Mouse (Mus musculus) left cerebral cortex, postnatal 10 days (tissue): ENCODE measurements at regions not wholly inside any gene's neighbourhood (a gene's known extent, or its start where the extent isn't known, plus 50 kb on each side); places are given as distances from the start of the nearest gene placed in this dataset.
"Not testable (repeated sequence)": the region's sequence is repeated elsewhere in the genome, so short reads cannot be mapped to it uniquely, and the experiment has no call there.

Experiments
- DNase-seq, 2 experiments: peaks; one replicate each; pipeline ENCODE4 v3.0.0; 2021 to 2022; ENCODE audit warnings: low spot score in 2 of 2, mixed read lengths in 1 of 2; ENCODE audit errors: extremely low spot score in 1 of 2
- intact Hi-C: fragments of 180-260 bp; cut with DNase I; formaldehyde crosslinking; loops from one replicate; pipeline ENCODE4 v1.15.1; 2025

DNA sequence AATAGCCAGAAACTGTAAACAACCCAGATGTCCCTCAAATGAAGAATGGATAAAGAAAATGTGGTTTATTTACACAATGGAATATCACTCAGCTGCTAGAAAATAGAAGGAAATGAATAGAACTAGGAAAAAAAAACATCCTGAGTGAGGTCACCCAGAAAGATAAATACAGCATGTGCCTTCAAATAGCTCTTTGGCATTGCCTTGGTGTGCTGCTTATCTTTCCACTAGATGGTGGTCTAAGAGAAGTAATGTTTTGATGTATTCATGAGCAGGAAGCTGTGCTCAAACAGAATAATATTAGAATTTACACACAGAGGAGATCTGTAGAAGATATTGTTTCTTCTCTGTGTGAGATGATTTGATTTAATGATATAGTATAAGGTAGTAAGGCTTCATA lies 78.8 kb downstream of the Zfp619 start:
- DNase-seq, result peak in 1 of 2 experiments; percentile 16
- intact Hi-C loops, result loop anchor here (10.0 kb wide), 2 partner anchors 678 to 1348 kb away; no protein-coding TSS in a partner anchor

DNA sequence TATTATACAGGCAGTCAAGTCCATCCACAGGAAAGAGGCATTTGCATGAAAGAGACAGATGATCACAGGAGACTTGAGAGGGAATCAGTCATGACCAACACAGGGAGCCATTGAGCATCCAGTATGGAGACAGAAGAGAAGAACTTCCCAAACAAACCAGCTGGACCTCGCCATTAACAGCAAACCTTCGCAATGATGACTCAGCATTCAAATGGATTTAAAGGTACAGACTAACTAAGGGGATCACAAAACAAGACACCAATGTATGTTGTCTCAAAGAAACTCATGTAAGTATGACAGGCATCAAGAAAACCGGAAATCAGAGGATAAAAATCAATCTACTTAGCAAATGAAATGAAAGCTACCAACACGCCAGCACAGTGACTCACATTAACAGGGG lies 96.2 kb downstream of the Zfp619 start:
- DNase-seq, result no peak
- intact Hi-C loops, result no loop called here

- DNase-seq, result no peak
- intact Hi-C loops, result no loop called here
Measured at GRCm38 (mm10) chr7:39615092-39615491, 97.5 kb downstream of the Zfp619 start.

DNA sequence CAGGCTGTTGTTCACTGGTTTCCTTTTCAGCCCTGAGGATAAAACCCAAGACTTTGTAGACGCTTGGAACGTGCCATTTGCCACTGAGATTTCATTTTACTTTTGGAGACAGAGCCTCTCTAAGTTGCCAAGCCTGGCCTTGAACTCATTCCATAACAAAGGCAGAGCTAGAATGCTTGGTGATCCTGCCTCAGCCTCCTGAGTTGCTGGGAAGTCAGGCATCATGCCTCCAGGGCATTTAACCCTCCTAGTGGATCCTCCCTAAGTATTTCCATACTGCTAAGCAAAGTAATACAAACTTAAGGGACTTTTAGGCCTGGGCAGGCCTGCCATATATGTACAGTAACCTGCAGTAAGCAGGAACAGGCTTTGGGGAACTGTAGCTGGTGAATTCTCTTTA lies 104.2 kb downstream of the Zfp619 start:
- DNase-seq, result no peak
- intact Hi-C loops, result no loop called here

GRCm38 (mm10) chr7:39632836-39633235 lies 115.3 kb downstream of the Zfp619 start:
- intact Hi-C loops, result no loop called here
- peak in 1 of 2 experiments; percentile 34 for DNase-seq

GRCm38 (mm10) chr7:39642333-39642732 lies 124.8 kb downstream of the Zfp619 start:
- intact Hi-C loops, result no loop called here
- no peak for DNase-seq

- DNase-seq, result no peak
- intact Hi-C loops, result no loop called here
Measured at GRCm38 (mm10) chr7:39643323-39643722, 125.8 kb downstream of the Zfp619 start.

- DNase-seq, result no peak
- intact Hi-C loops, result no loop called here
Measured at GRCm38 (mm10) chr7:39650483-39651102, 133.0 kb downstream of the Zfp619 start.

DNA sequence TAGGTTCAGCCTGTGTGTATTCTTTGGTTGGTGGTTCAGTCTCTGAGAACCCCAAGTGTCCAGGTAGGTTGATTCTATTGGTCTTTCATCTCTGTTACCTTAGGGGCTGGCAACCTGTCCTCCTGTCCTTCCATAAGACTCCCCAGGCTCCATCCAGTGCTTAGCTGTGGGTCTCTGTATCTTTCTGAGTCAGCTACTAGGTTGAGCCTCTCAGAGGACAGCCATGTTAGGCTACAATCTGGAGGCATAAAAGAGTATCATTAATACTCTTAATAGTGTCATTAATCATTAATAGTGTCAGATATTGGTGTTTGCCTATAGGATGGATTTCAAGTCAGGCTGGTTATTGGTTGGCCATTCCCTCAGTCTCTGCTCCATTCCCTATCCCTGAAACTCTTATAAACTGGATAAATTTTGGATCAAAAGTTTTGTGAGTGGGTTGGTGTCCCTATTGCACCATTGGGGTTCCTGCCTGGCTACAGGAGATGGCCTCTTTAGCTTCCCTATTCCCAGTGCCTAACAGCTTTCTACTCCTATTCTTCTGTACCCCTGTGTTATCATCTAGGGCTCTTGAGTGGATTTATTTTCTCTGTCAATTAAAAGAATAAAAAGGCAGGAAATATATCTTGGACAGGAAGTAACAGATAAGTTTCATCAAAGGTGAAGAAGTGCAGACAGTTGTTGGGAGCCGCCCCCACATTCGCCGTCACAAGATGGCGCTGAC lies 137.2 kb downstream of the Zfp619 start:
- no peak for DNase-seq
- intact Hi-C loops, result no loop called here

DNA sequence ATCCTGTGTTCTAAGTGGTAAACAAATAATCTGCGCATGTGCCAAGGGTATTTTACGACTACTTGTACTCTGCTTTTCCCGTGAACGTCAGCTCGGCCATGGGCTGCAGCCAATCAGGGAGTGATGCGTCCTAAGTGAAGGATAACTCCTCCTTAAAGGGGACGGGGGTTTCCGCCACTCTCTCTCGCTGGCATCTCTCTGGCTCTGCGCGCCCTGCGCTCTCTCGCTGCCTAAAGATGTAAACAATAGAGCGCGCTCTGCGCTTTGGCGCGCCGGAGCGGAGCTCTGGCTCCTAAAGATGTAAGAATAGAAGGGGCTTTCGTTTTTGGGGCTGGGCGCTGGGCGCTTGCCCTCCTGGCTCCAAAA lies 137.7 kb downstream of the Zfp619 start:
- intact Hi-C loops, result not testable (repeated sequence)
- peak; percentile 21 to 24 for DNase-seq

DNA sequence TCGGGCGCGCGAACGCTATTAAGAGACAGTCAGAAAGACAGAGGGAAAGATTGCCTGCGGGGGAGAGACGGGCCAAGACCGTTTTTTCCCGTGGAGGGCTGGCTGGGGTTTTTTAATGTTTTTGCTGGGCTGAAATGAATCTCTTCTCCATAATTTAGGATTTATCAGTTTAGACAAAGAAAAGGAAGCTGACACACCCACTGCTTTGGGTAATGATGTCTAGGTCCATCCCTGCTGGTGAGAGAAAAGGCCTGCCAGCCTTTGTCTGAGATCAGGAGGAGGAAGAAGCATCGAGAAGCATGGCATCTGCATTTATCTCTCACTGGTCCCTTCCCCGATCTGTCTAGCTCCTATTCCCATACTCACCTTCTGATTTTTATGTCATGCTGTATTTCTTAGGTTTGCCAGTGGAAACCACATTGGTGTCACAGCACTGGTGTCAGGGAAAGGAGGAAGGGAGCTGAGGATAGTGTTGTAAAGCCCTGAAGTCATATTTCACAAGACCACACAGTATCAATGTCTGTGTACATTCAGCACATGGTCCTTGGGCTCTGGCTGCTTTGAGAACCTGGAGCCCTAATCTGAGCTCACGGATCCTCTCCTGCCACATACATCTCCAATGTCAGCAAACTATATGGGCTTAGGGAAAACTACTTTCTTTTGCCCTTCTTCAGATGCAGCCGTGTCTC lies 138.3 kb downstream of the Zfp619 start:
- DNase-seq, result no peak
- intact Hi-C loops, result no loop called here

- intact Hi-C loops, result no loop called here
- DNase-seq, result no peak
Measured at GRCm38 (mm10) chr7:39659597-39659996, 142.0 kb downstream of the Zfp619 start.

DNA sequence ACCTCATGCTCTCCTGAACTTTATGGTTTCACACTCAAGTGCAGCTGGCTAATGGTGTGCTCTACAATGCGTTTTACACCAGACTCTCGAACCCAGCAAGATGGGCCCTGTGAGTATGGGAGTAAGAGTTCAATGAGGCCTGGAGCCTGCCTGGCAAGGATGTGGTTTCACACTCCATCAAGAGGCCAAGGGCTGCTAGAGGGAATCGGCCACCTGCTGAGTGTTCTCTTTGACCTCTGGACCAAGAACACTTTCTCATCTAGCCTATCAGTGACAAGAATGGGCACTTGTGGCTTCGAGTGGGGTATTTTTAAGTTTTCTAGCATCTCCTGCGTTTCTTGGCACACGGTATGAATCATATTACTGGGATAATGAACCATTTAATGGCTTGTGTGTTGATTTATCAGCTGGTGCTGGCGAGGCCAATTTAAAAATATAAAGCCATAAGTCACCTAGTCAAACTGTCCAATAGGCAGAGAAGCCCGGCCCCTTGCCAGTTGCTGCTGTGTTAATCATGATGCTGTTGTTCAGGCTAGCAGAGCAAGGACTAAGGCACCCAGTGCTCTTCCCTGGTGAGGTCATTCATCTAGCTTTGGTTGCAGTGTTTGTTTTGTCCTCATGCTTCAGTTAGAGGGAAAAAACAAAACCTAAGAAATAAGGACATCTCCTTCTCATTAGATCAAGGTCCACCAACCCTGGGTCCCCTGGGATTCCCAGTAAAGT lies 157.7 kb downstream of the Zfp619 start:
- intact Hi-C loops, result no loop called here
- no peak for DNase-seq

GRCm38 (mm10) chr7:39675847-39676238 lies 158.3 kb downstream of the Zfp619 start:
- DNase-seq, result no peak
- intact Hi-C loops, result no loop called here

GRCm38 (mm10) chr7:39680411-39680810 lies 162.8 kb downstream of the Zfp619 start:
- intact Hi-C loops, result no loop called here

DNA sequence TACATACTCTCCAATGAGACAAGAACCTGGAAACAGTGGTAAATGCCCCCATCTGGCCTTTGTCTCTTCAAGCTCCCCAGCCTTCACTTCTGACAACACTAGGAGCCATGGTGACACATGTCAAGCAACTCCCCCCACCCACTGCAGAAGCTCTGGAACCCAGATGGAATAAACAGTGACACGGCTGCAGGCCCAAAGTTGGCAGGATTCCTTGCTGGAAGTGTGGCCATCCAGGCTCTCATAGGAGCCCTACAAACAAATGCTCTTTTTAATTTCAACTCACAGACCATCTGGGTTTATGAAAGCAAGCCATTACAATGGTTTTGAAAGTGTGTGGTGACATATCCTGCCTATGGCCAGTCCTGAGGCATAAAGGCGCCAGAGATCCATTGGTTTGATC lies 179.0 kb downstream of the Zfp619 start:
- DNase-seq, result no peak
- intact Hi-C loops, result no loop called here

More at GRCm38 (mm10) chr7:39680411-39680810, 162.8 kb downstream of the Zfp619 start:
- no peak for DNase-seq

DNA sequence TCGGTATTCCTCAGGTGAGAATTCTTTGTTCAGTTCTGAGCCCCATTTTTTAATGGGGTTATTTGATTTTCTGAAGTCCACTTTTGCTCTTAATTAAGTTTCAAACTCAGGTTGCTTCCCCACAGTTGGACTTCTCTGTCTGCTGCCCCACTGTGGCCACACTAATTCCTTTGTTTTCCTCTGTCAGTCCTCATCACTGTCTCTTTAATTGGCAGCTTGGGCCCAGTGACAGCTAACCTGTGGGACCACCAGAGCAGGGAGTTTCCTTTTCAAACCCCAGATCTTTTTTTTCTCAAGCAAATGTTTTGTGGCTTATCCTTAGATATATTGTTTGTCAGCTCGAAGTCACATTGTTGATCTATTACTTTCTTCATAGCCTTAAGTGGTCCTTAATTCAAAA lies 183.9 kb downstream of the Zfp619 start:
- intact Hi-C loops, result no loop called here
- no peak for DNase-seq

- intact Hi-C loops, result no loop called here
- no peak for DNase-seq
Measured at GRCm38 (mm10) chr7:39705118-39706095, 187.8 kb downstream of the Zfp619 start.
